Mouse (Mus musculus): Measurements from ENCODE around the gene Klhl35.
"Not testable (repeated sequence)": the region's sequence is repeated elsewhere in the genome, so short reads cannot be mapped to it uniquely, and the experiment has no call there.

Klhl35 gene

GRCm38 (mm10) chr7:99500655-99501054 lies 34.9 kb downstream of the Klhl35 start:
- no peak for DNase-seq (ENCODE audit: low read depth)

DNA sequence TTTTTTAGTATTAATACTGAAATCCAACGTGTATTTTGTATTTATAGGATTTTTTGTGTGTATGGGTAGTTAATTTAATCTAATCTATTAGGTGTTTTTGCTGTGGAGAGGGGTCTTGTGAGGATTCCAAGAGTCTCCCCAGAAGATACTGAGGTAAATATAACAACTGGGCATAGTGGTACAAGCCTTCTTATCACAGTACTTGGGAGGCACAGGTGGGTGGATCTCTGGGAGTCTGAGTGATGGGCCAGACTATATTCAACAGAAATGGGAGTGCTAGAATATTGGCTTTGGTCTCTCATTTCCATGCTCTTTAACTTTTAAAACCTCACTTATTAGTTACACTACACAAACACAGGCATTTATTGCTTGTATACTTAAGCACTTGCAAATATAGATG lies 35.3 kb downstream of the Klhl35 start:
- DNase-seq (ENCODE audit: low read depth) = no peak

- DNase-seq (ENCODE audit: low read depth) = no peak
These were observed 38.8 kb downstream of the Klhl35 start for GRCm38 (mm10) chr7:99504556-99504955.

DNA sequence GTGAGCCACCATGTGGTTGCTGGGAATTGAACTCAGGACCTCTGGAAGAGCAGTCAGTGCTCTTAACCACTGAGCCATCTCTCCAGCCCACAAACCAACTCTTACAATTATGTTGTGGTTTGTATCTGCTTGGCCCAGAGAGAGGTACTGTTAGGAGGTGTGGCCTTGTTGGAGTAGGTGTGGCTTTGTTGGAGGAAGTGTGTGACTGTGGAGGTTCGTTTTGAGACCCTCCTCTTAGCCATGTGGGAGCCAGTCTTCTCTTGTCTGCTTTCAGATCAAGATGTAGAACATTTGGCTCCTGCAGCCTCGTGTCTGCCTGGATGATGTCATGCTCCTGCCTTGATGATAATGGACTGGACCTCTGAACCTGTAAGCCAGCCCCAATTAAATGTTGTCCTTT lies 42.4 kb downstream of the Klhl35 start:
- not testable (repeated sequence) for DNase-seq (ENCODE audit: low read depth)

- DNase-seq (ENCODE audit: low read depth) = no peak
These were observed 44.3 kb downstream of the Klhl35 start for GRCm38 (mm10) chr7:99510087-99510501.

GRCm38 (mm10) chr7:99516092-99516813 lies 50.4 kb downstream of the Klhl35 start:
- DNase-seq (ENCODE audit: low read depth) = no peak

- no peak for DNase-seq (ENCODE audit: low read depth)
These were observed 51.0 kb downstream of the Klhl35 start for GRCm38 (mm10) chr7:99516814-99517157.

DNA sequence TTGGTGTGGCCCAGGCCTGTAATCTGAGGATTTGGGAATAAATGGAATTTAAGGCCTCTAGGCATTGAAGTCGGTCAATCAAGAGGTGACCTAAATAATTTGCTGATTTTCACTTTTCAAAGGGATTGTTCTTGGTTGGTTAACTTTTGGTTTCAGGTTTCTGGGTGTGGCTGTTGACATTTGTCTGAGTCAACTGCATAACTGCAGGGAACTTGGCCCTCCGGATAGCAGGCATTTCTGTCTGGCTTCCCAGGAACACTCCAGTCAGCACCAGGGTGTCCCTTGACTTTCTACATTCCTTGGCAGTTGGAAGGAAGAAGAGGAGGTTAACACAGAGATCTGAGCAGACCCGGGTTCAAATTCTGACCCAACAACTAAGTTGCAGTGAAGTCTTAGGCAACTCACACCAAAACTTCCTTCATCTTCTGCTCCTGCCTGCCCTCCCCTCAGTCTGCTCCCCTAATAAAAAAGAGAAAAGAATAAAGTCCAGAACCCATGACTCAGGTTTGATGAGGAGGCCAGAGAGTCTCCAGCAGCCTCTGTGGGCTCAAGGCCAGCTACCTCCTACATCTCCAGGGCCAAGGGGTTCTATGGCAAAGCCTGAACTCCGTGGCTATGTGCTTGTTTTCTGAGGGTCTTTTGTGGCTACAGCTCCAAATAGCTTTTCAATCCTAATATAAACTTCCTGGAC lies 53.3 kb downstream of the Klhl35 start:
- no peak for DNase-seq (ENCODE audit: low read depth)

DNA sequence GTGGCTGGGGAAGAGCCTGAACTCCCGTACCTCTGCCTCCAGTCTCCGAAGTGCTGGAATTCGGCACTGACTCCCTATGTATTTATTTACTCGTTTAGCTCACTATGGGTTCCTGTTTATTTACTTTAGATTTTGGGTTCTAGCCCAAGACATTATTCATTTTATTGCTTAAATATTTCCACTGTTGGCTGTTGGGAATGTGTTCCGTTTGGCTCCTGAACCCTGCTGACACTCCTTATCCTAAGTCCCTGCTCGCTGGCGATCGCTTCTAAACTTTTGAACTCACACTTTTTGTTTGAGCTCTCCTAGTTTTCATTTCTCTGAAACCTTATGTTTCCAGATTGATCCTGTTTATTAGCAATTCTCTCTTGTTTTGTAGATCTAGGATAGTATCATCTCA lies 57.3 kb downstream of the Klhl35 start:
- no peak for DNase-seq (ENCODE audit: low read depth)
